Mouse (Mus musculus): ENCODE results near the gene Foxred2. TPM values are rescaled to one million over a fixed set of nuclear protein-coding genes. Genes with fewer than 3 reads are reported as not detected.

The Foxred2 gene
- total and polyA plus RNA-seq, 3 experiments: 9.9 to 12.2 TPM; not detected in 1

DNA sequence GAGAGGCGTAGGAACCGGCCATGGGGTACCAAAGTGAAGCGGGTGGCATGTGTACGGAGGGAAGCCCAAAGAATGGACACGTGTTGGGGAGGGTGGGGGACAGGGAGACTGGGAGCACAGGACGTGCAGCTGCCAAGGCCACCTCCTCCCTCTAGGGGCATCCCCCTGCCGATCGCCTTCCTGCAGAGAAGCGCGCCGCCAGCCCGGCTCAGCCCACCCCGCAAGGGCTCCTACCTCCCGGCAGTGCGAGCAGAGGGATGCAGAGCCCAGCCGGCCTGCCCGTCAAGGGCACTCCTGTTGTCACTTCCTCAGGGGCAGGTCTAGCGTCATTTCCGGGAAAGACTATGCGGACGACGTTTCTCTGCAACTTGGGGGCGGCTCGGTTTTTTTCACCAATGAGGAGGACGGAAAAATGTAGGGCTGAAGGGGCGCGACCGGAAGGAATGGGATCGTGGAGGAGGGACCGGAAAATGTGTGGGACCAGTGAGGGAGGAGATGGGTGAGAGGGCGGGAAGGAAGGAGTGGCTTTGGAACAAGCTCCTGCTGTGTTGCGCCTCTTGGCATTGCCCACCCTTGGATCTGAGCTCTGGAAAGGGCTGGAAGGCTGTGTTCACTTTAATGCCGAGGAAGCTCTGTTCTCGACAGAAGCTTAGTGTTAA lies 27.7 kb downstream of the Foxred2 start, which contains the start of gene Txn2 (continued):
- TF ChIP-seq USF2 (IDR thresholded peaks at IDR 0.05; ENCODE audit: borderline replicate concordance in 1 of 2, insufficient read depth in 1 of 2, low read depth in 1 of 2, low read length in 2 of 2): no peak
- TF ChIP-seq MYB (IDR thresholded peaks at IDR 0.05; ENCODE audit: low read depth, low read length): no peak
- no peak for TF ChIP-seq TAL1 (IDR thresholded peaks at IDR 0.05; ENCODE audit: low read length)
- no peak for TF ChIP-seq MEF2A (IDR thresholded peaks at IDR 0.05; ENCODE audit: extremely low read depth, insufficient replicate concordance, low read depth, low read length, poor library complexity, severe bottlenecking)
- TF ChIP-seq POLR2AphosphoS5 (IDR thresholded peaks at IDR 0.05; ENCODE audit: borderline replicate concordance, low read depth, low read length): no peak
- peak; percentile 71 for TF ChIP-seq USF1 (IDR thresholded peaks at IDR 0.05; ENCODE audit: low read depth, low read length)
- TF ChIP-seq CTCF (IDR thresholded peaks at IDR 0.05 in 2 of 3, conservative IDR thresholded peaks at IDR 0.05 in 1 of 3; ENCODE audit: control insufficient read depth in 1 of 3, insufficient read depth in 1 of 3, low read depth in 2 of 3, low read length in 3 of 3, poor library complexity in 1 of 3, severe bottlenecking in 1 of 3): no peak
- TF ChIP-seq ZKSCAN1 (IDR thresholded peaks at IDR 0.05; ENCODE audit: low read depth, low read length): no peak
- TF ChIP-seq RAD21 (IDR thresholded peaks at IDR 0.05; ENCODE audit: low read depth, low read length): no peak
- peak; percentile 95 for TF ChIP-seq MYC (IDR thresholded peaks at IDR 0.05; ENCODE audit: low read depth, low read length)
- no peak for TF ChIP-seq CHD1 (IDR thresholded peaks at IDR 0.05; ENCODE audit: low read depth, low read length)
- peak; percentile 93 for TF ChIP-seq POLR2AphosphoS2 (IDR thresholded peaks at IDR 0.05; ENCODE audit: low read length)
- peak; percentile 87 for TF ChIP-seq ELF1 (IDR thresholded peaks at IDR 0.05; ENCODE audit: low read depth, low read length)
- no peak for TF ChIP-seq GATA1 (IDR thresholded peaks at IDR 0.05; ENCODE audit: low read depth, low read length)
- TF ChIP-seq MAX (IDR thresholded peaks at IDR 0.05; ENCODE audit: low read length): peak; percentile 96
- no peak for TF ChIP-seq JUND (IDR thresholded peaks at IDR 0.05; ENCODE audit: low read depth, low read length)
- TF ChIP-seq ZC3H11A (IDR thresholded peaks at IDR 0.05; ENCODE audit: low read depth, low read length): no peak
- no peak for TF ChIP-seq MAFK (IDR thresholded peaks at IDR 0.05; ENCODE audit: borderline replicate concordance, low read depth, low read length)
- peak; percentile 96 for TF ChIP-seq MAZ (IDR thresholded peaks at IDR 0.05; ENCODE audit: low read depth, low read length)

DNA sequence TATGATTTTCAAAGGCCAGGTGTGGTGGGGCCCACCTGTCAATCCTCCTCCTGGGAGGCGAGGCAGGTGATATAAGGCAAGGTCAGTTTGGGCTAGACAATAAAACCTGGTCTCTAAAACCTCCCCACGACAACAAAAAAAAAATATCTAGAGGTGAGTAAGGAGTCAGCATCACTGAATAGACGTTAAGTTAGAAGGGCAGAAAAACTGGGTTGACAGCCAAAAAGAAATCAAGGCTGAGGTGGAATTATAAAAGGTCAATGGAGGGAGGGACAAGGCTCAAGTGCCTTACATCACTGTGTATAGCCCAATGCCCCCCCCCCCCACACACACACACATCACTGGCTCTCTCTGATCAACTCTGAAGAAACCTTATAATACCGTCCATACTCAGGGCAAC lies 28.4 kb downstream of the Foxred2 start:
- Histone ChIP-seq H3K4me1 (ENCODE audit: control insufficient read depth in 1 of 2, insufficient read depth in 2 of 2, low read length in 2 of 2) (peaks cover 2 to 29% of the 10 kb centered on the region in 2 experiments), H3K4me3 (ENCODE audit: control insufficient read depth in 1 of 2, insufficient read depth in 1 of 2, low read depth in 2 of 2, low read length in 2 of 2) (peak overlapping the region; percentile 74 to 85), H3K9me3 (replicated peaks; ENCODE audit: insufficient read depth, low read length) (no peaks in the 10 kb centered on the region), H3K79me2 (ENCODE audit: control insufficient read depth, insufficient read depth, low read length, poor library complexity) (peaks cover 30% of the 10 kb centered on the region), H3K27me3 (ENCODE audit: control insufficient read depth in 1 of 2, insufficient read depth in 2 of 2, low read length in 2 of 2) (no peaks in the 10 kb centered on the region), H3K36me3 (ENCODE audit: control insufficient read depth in 1 of 2, insufficient read depth in 2 of 2, low read length in 2 of 2) (peaks cover 5 to 26% of the 10 kb centered on the region in 2 experiments), H3K27ac (ENCODE audit: control insufficient read depth, low read depth, low read length) (peak overlapping the region; percentile 77), H3K9ac (ENCODE audit: control insufficient read depth, low read depth, low read length, poor library complexity, severe bottlenecking) (peak overlapping the region; percentile 81)
- no peak for DNase-seq (ENCODE audit: low read depth, low spot score)
- TF ChIP-seq ZKSCAN1 (IDR thresholded peaks at IDR 0.05; ENCODE audit: low read depth, low read length) (no peak), USF1 (IDR thresholded peaks at IDR 0.05; ENCODE audit: low read depth, low read length) (no peak), KAT2A (conservative IDR thresholded peaks at IDR 0.05; ENCODE audit: low read depth, low read length) (no peak), MYC (IDR thresholded peaks at IDR 0.05; ENCODE audit: low read depth, low read length) (no peak)
